Mouse (Mus musculus) forebrain, embryonic 15.5 days (tissue): Measurements from ENCODE around the gene 3110009E18Rik. TPM values are rescaled to one million over a fixed set of nuclear protein-coding genes. Genes with fewer than 3 reads are reported as not detected.

Experiments used
- ATAC-seq: fragments of 200-750 bp; cut with Nextera tagmentation; replicated peaks from 2 replicates; pipeline ENCODE4 v1.8.0; 2017; ENCODE audit warnings: mild to moderate bottlenecking, moderate TSS enrichment, moderate library complexity
- H3K27ac ChIP-seq: fragments of 300-500 bp; sonication (generic); replicated peaks from 2 replicates; pipeline ENCODE4 v1.5.1; 2015; ENCODE audit warnings: mild to moderate bottlenecking, inconsistent platforms
- H3K27me3 ChIP-seq: fragments of 300-500 bp; sonication (generic); 2 replicates; pipeline ENCODE4 v1.6.1; 2015; ENCODE audit warnings: inconsistent platforms
- H3K36me3 ChIP-seq: fragments of 300-500 bp; sonication (generic); 2 replicates; pipeline ENCODE4 v1.6.1; 2015; ENCODE audit warnings: mild to moderate bottlenecking, inconsistent platforms
- H3K4me1 ChIP-seq: fragments of 300-500 bp; sonication (generic); 2 replicates; pipeline ENCODE4 v1.6.1; 2015; ENCODE audit warnings: inconsistent platforms
- H3K4me2 ChIP-seq: fragments of 300-500 bp; sonication (generic); replicated peaks from 2 replicates; pipeline ENCODE4 v1.6.1; 2015; ENCODE audit warnings: mild to moderate bottlenecking, inconsistent platforms
- H3K4me3 ChIP-seq: fragments of 300-500 bp; sonication (generic); 2 replicates; pipeline ENCODE4 v1.5.1; 2015; ENCODE audit warnings: mild to moderate bottlenecking, inconsistent platforms
- H3K9ac ChIP-seq: fragments of 300-500 bp; sonication (generic); replicated peaks from 2 replicates; pipeline ENCODE4 v1.6.1; 2015; ENCODE audit warnings: mild to moderate bottlenecking, inconsistent platforms
- H3K9me3 ChIP-seq: fragments of 300-500 bp; sonication (generic); 2 replicates; pipeline ENCODE4 v1.6.1; 2016; ENCODE audit warnings: inconsistent platforms
- WGBS: fragments of 180-500 bp; shearing (Covaris S2); methylation state at CpG from one replicate; pipeline ENCODE4 v1.1.7; 2015; ENCODE audit warnings: mixed read lengths; 5-methylcytosine and 5-hydroxymethylcytosine counted together
- polyA plus RNA-seq: library from polyadenylated mRNA; unstranded; fragments of >200 nt; fragmentation: Nextera tagmentation; extraction: Ambion mirVana; gene quantifications from 2 replicates; pipeline ENCODE4 v1.2.1, GENCODE M21; 2015

The 3110009E18Rik gene
- polyA plus RNA-seq, 1 experiment from 2014 or later, result 26.0 TPM

DNA sequence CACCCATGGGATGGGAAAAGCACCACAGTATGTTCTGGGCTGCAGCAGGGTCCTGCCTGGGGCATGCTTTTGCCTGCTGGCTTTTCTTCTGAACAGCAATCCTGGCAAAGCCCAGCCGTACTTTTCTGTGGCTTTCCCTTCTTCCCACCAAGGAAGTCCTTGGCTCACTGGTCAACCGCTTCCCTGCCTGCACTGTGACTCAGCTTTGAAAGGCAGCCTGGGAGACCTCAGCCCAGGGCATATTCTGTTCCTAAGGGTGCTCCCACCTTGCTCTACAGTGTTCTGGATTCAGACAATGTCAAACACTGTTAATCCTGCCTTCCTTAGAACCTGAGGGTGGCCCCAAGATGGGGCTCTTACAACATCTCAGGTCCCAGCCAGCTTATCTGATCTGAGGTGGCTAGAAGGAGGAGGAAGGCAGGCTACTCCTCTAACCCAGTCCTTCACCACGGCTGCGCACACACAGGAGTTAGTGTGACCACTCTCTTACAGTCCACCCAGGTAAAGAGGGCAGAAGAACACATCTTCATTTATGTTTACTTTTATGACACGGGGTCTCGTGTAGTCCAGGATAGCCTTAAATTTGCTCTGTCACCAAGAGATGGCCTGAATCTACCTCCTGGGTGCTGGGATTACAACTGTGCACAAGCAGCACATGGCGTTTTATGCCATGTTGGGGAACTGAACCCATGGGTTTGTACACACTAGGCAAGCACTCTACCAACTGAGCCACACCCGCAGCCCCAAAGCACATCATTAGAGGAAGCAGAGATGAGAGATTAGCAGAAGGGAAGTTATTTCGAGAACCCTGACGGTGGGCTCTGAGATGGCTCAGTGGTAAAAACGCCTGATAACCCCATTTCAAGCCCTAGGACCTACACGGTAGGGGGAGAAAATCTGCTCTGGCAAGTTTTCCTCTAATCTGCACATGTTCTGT is 8.5 kb upstream of the 3110009E18Rik start:
- Histone ChIP-seq H3K4me3 (no peak overlapping the region), H3K4me1 (peaks cover 16% of the 10 kb centered on the region), H3K27me3 (no peaks in the 10 kb centered on the region), H3K9me3 (no peaks in the 10 kb centered on the region), H3K9ac (no peak overlapping the region), H3K4me2 (no peak overlapping the region), H3K27ac (no peak overlapping the region), H3K36me3 (peaks cover 10% of the 10 kb centered on the region)
- no peak for ATAC-seq
- WGBS, result 87% methylated on average over 12 of the region's 12 CpGs

DNA sequence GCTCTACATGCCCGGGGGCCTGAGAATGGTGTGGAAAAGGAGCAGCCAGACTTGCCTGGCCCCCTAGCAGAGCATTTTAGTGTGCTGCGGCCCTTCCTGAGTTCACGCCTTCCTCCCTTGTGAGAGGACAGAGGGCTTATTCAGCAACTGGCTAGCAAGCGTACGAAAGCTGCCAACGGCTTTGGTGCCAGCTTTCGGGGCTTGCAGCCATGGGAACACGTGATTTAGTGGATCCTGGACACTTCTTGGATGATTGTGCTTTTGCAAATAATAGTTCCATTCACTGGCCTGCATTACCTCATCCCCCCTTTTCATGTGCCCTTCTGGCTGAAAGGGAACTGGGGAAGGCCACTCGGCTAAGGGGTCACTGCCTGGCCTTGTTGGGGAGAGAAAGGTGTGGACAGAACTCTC is 5.3 kb upstream of the 3110009E18Rik start:
- Histone ChIP-seq H3K9ac (no peak overlapping the region), H3K4me3 (no peak overlapping the region), H3K9me3 (no peaks in the 10 kb centered on the region), H3K36me3 (peaks cover 10% of the 10 kb centered on the region), H3K4me2 (no peak overlapping the region), H3K27me3 (no peaks in the 10 kb centered on the region), H3K27ac (peak overlapping the region; percentile 88), H3K4me1 (peaks cover 45% of the 10 kb centered on the region)
- peak; percentile 86 for ATAC-seq
- WGBS, result 24% methylated on average over 9 of the region's 9 CpGs

GRCm38 (mm10) chr1:120116106-120116505 is 4.9 kb upstream of the 3110009E18Rik start:
- no peak overlapping the region for H3K4me3 ChIP-seq
- WGBS, result 50% methylated on average over 11 of the region's 11 CpGs
- no peaks in the 10 kb centered on the region for H3K27me3 ChIP-seq
- ATAC-seq, result no peak
- H3K4me1 ChIP-seq, result peaks cover 45% of the 10 kb centered on the region
- H3K27ac ChIP-seq, result peak overlapping the region; percentile 88
- H3K4me2 ChIP-seq, result no peak overlapping the region
- no peak overlapping the region for H3K9ac ChIP-seq
- peaks cover 10% of the 10 kb centered on the region for H3K36me3 ChIP-seq
- H3K9me3 ChIP-seq, result no peaks in the 10 kb centered on the region

DNA sequence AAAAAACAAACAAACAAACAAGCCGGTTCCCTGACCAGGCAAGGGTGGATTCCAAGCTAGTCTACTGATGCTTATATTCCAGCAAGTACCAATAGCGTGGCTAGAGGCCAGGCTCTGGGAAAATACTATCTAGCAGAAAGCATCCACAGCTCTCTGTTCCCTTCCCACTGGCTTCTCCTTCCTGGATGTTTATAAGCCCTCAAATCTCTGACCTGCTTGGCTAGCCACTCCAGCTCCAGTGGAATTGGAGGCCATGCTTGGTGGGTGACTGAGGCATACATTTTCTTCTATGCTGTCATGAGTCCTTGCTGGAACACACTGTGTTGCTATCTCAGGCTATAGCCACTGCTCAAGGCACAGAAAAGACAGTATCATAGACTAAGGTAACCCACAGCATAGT is 2.1 kb upstream of the 3110009E18Rik start:
- no peaks in the 10 kb centered on the region for H3K27me3 ChIP-seq
- peak overlapping the region; percentile 63; the same call in 1 of the 2 replicates for H3K9ac ChIP-seq
- H3K4me1 ChIP-seq, result peaks cover 53% of the 10 kb centered on the region
- 0 out of 2 replicates have a peak overlapping the region, but pooled peaks have one; percentile 88 for H3K27ac ChIP-seq
- no peaks in the 10 kb centered on the region for H3K9me3 ChIP-seq
- peaks cover 10% of the 10 kb centered on the region for H3K36me3 ChIP-seq
- H3K4me2 ChIP-seq, result peak overlapping the region; percentile 72
- ATAC-seq, result no peak
- H3K4me3 ChIP-seq, result peak overlapping the region; percentile 57
- WGBS, result 79% methylated on average over 2 of the region's 2 CpGs

- WGBS, result 70% methylated on average over 4 of the region's 4 CpGs
- H3K4me3 ChIP-seq, result peak overlapping the region; percentile 57
- H3K9ac ChIP-seq, result peak overlapping the region; percentile 63
- no peaks in the 10 kb centered on the region for H3K9me3 ChIP-seq
- H3K36me3 ChIP-seq, result peaks cover 6% of the 10 kb centered on the region
- no peak for ATAC-seq
- 0 out of 2 replicates have a peak overlapping the region, but pooled peaks have one; percentile 88 for H3K27ac ChIP-seq
- H3K27me3 ChIP-seq, result no peaks in the 10 kb centered on the region
- peaks cover 53% of the 10 kb centered on the region for H3K4me1 ChIP-seq
- H3K4me2 ChIP-seq, result peak overlapping the region; percentile 72
These were observed 1.6 kb upstream of the 3110009E18Rik start for GRCm38 (mm10) chr1:120119389-120119788.

DNA sequence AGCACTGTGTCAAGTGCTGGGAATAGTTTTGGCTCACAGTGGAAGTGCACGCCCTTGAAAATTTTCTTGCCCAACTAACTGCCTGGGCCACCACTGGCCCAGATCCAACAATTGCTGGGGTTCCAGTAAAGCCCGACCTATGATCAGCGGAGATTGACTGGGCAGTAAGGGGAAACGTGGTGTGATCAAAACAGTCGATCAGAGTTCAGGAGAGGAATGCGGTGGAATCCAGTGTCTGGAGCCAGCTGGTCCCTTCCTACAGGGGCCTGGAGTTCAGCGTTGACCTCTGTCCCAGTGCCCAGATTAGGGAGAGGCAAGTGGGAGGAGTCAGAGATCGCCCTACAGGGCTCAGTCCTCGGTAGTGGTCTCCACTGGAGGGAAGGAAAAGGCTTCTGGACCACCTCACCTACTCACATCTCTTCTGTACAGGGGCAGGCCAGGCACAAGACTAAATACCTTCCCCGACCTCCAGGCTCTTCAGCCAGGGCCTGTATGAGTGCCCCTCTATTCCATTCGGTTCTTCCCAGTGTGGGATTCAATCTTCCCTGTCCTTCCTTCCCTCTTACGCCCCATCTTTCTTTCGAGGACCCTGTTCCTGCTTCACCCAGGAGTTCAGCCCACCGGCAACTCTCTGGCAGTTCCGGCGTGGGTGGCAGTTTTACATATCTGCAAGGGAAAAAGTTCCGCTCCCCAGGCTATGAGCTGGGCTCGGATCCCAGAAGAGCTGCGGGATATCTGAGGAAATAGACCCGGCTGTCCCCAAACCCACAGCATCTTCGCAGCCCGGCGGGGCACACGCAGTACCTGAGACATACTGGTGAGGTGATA is 632 bp upstream of the 3110009E18Rik start:
- Histone ChIP-seq H3K9ac (peak overlapping the region; percentile 63), H3K4me2 (peak overlapping the region; percentile 72), H3K27ac (peak overlapping the region; percentile 93), H3K27me3 (no peaks in the 10 kb centered on the region), H3K36me3 (no peaks in the 10 kb centered on the region), H3K4me3 (peak overlapping the region; percentile 57), H3K9me3 (no peaks in the 10 kb centered on the region), H3K4me1 (peaks cover 58% of the 10 kb centered on the region)
- 2% methylated on average over 24 of the region's 24 CpGs for WGBS
- peak; percentile 33 for ATAC-seq

DNA sequence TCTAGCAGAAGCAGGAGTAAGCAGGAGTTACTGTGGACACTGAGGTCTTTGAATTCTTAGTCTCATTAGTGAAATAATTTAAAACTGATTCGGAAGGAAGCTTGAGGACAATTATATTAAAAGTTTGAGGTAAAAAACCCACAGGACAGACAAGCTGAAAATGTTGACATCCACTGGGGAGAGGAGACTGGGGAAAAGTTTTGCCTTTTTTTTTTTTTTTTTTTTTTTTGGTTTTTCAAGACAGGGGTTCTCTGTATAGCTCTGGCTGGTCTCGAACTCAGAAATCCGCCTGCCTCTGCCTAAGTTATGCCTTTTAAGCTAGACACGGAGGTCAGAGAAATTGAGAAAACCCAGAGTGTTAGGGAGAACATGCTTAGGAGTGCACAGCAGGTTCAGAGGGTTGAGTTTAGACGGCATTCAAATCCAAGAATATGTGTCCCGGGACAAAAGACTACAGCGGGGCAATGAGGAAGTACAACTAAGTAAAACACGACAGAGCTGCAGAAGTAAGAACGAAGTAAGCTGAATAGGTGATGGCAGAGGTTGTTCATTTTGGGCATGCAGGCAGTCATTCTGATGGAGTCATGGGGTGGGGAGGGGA is 1.0 kb downstream of the 3110009E18Rik start:
- H3K36me3 ChIP-seq, result no peaks in the 10 kb centered on the region
- H3K4me2 ChIP-seq, result peak overlapping the region; percentile 72
- peaks cover 48% of the 10 kb centered on the region for H3K4me1 ChIP-seq
- no peaks in the 10 kb centered on the region for H3K27me3 ChIP-seq
- H3K9ac ChIP-seq, result no peak overlapping the region
- H3K27ac ChIP-seq, result no peak overlapping the region
- H3K4me3 ChIP-seq, result peak overlapping the region; percentile 57
- 85% methylated on average over 9 of the region's 9 CpGs for WGBS
- no peaks in the 10 kb centered on the region for H3K9me3 ChIP-seq
- no peak for ATAC-seq

- H3K9me3 ChIP-seq, result no peaks in the 10 kb centered on the region
- no peaks in the 10 kb centered on the region for H3K36me3 ChIP-seq
- WGBS, result 92% methylated on average over 8 of the region's 8 CpGs
- H3K4me3 ChIP-seq, result no peak overlapping the region
- H3K9ac ChIP-seq, result no peak overlapping the region
- H3K27ac ChIP-seq, result no peak overlapping the region
- H3K4me1 ChIP-seq, result peaks cover 40% of the 10 kb centered on the region
- ATAC-seq, result no peak
- no peak overlapping the region for H3K4me2 ChIP-seq
- H3K27me3 ChIP-seq, result no peaks in the 10 kb centered on the region
These were observed 1.8 kb downstream of the 3110009E18Rik start for GRCm38 (mm10) chr1:120122634-120123383.

DNA sequence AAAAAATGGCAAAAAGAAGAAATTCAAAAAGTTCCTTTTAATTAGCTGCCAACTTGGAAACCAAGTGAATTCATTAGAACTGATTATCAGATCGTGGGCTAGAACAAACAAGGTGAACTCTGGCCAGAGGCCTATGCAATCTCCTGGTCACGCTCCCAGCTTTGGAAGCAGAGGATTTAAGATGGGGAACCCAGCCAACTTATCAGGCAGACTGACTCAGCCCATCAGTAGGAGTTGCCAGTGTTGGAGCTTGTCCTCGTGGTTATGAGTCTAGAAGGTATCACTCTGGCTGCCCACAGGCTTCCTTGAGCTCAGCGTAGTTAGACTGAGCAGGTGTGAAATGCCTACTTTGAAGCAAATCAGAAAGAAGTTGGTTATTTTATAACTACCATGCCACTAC is 3.9 kb downstream of the 3110009E18Rik start:
- H3K27ac ChIP-seq, result no peak overlapping the region
- H3K27me3 ChIP-seq, result no peaks in the 10 kb centered on the region
- 59% methylated on average over 4 of the region's 4 CpGs for WGBS
- H3K9ac ChIP-seq, result no peak overlapping the region
- no peak overlapping the region for H3K4me2 ChIP-seq
- peaks cover 21% of the 10 kb centered on the region for H3K4me1 ChIP-seq
- no peak overlapping the region for H3K4me3 ChIP-seq
- H3K36me3 ChIP-seq, result no peaks in the 10 kb centered on the region
- H3K9me3 ChIP-seq, result no peaks in the 10 kb centered on the region
- no peak for ATAC-seq

DNA sequence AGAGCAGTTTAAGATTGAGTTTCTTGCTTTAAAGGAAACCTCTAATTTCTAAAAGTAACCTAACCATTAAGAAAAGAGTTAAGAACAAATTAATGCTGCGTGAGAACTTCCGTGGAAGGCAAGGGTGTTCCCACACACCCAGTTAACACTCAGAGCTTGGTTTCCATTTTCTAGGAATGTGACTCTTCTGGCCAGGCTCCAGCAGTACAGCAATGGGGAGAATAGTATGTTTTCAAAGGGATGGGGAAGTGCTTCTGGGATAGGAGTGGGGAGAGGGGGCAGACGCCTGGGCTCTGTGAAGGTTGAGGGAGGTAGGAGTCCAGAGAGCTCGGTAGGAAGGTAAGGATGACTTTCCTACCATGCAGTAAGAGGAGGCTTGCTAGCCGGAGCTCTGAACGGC is 4.5 kb downstream of the 3110009E18Rik start:
- 68% methylated on average over 6 of the region's 6 CpGs for WGBS
- H3K9ac ChIP-seq, result no peak overlapping the region

GRCm38 (mm10) chr1:120126318-120126717 is 5.3 kb downstream of the 3110009E18Rik start:
- Histone ChIP-seq H3K9me3 (no peaks in the 10 kb centered on the region), H3K36me3 (no peaks in the 10 kb centered on the region), H3K27me3 (no peaks in the 10 kb centered on the region), H3K4me3 (no peak overlapping the region), H3K4me1 (peaks cover 14% of the 10 kb centered on the region), H3K27ac (no peak overlapping the region), H3K4me2 (no peak overlapping the region), H3K9ac (no peak overlapping the region)
- WGBS, result 80% methylated on average over 9 of the region's 9 CpGs
- ATAC-seq, result no peak

More for the DNA sequence above, 4.5 kb downstream of the 3110009E18Rik start:
- Histone ChIP-seq H3K4me3 (no peak overlapping the region), H3K27ac (no peak overlapping the region), H3K36me3 (no peaks in the 10 kb centered on the region), H3K4me1 (peaks cover 14% of the 10 kb centered on the region), H3K27me3 (no peaks in the 10 kb centered on the region), H3K4me2 (no peak overlapping the region), H3K9me3 (no peaks in the 10 kb centered on the region)
- no peak for ATAC-seq
